Mouse (Mus musculus): ENCODE data around the gene Irgc1. TPM values are rescaled to one million over a fixed set of nuclear protein-coding genes. Genes with fewer than 3 reads are reported as not detected.

Gene Irgc1
- polyA plus RNA-seq, 1 experiment from 2014 or later, result not detected

- H3K4me2 ChIP-seq (replicated peaks; ENCODE audit: low read depth), result no peak overlapping the region
- 93% methylated on average over 6 of the region's 6 CpGs for WGBS
- H3K4me1 ChIP-seq (replicated peaks; ENCODE audit: control insufficient read depth, insufficient read depth, low read length), result peaks cover under 1% of the 10 kb centered on the region; the same call in 1 of the 2 replicates
- no peak for TF ChIP-seq CTCF (IDR thresholded peaks at IDR 0.05; ENCODE audit: low read depth)
- H3K27me3 ChIP-seq (replicated peaks; ENCODE audit: control insufficient read depth, insufficient read depth, low read length), result no peaks in the 10 kb centered on the region
- H3K27ac ChIP-seq (ENCODE audit: low read depth, low read length), result no peak overlapping the region
- H3K9me3 ChIP-seq (ENCODE audit: control insufficient read depth), result no peaks in the 10 kb centered on the region
- peaks cover 8% of the 10 kb centered on the region; the same call in 1 of the 2 replicates for H3K36me3 ChIP-seq (ENCODE audit: control insufficient read depth, insufficient read depth)
- no peak for ATAC-seq
- H3K9ac ChIP-seq (ENCODE audit: low read depth, low read length), result no peak overlapping the region
- no peak overlapping the region for H3K4me3 ChIP-seq (ENCODE audit: low read depth, low read length)
Observed at GRCm38 (mm10) chr7:24466835-24467234, 14.7 kb upstream of the Irgc1 start.

- Histone ChIP-seq H3K36me3 (ENCODE audit: control insufficient read depth, insufficient read depth) (peaks cover 8% of the 10 kb centered on the region; the same call in 1 of the 2 replicates), H3K9ac (ENCODE audit: low read depth, low read length) (peak within 1 kb of the TSS; percentile 34; the same call in 1 of the 2 replicates), H3K9me3 (ENCODE audit: control insufficient read depth) (no peaks in the 10 kb centered on the region), H3K27ac (ENCODE audit: low read depth, low read length) (peak within 1 kb of the TSS; percentile 35), H3K4me3 (ENCODE audit: low read depth, low read length) (peak within 1 kb of the TSS; percentile 40), H3K4me1 (replicated peaks; ENCODE audit: control insufficient read depth, insufficient read depth, low read length) (peaks cover 4% of the 10 kb centered on the region; the same call in 1 of the 2 replicates), H3K27me3 (replicated peaks; ENCODE audit: control insufficient read depth, insufficient read depth, low read length) (no peaks in the 10 kb centered on the region), H3K4me2 (replicated peaks; ENCODE audit: low read depth) (peak within 1 kb of the TSS; percentile 66)
- WGBS, result 1% methylated on average over 27 of the region's 27 CpGs
- ATAC-seq, result peak; percentile 39
- TF ChIP-seq CTCF (IDR thresholded peaks at IDR 0.05; ENCODE audit: low read depth), result no peak
Observed at GRCm38 (mm10) chr7:24462388-24463319, 10.6 kb upstream of the Irgc1 start, which contains the start of gene Plaur. Plaur (plus strand) TSS chr7:24462484.

DNA sequence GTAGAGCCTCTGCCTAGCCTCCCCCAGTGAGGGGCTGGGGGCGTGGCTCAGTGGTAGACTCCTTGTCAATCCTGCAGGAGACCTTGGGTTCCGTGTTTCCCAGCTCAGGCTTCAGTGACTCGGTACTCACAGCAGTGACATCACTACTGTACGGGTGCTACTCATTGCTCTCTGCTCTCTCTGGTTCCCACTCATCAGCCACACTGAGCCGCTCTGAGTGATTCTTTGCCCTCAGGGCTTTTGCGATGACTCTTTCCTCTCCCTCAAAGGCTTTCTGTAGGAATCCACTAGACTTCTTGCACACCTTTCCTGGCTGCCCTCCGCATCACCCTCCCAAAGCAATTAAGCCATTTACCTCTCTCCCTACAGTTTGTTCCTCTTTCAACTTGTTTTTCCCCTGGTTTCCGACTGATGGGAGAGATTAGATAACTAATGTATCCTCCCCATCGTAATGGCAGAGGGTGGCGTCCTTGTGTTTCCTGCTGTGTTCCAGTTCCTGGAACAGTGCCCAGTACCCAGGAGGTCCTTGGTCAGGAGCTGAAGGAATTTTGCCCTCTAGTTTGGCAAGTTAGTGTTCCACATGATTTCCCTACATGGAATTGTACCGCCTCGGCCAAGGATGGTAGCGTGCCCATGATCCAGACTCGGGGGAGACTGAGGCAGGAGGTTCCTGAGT is 9.4 kb upstream of the Irgc1 start:
- Histone ChIP-seq H3K4me1 (replicated peaks; ENCODE audit: control insufficient read depth, insufficient read depth, low read length) (peaks cover 4% of the 10 kb centered on the region; the same call in 1 of the 2 replicates), H3K27me3 (replicated peaks; ENCODE audit: control insufficient read depth, insufficient read depth, low read length) (no peaks in the 10 kb centered on the region), H3K27ac (ENCODE audit: low read depth, low read length) (no peak overlapping the region; the same call in 1 of the 2 replicates), H3K9me3 (ENCODE audit: control insufficient read depth) (no peaks in the 10 kb centered on the region), H3K4me3 (ENCODE audit: low read depth, low read length) (no peak overlapping the region), H3K9ac (ENCODE audit: low read depth, low read length) (no peak overlapping the region; the same call in 1 of the 2 replicates), H3K4me2 (replicated peaks; ENCODE audit: low read depth) (peak overlapping the region; percentile 66; the same call in 1 of the 2 replicates), H3K36me3 (ENCODE audit: control insufficient read depth, insufficient read depth) (peaks cover 1% of the 10 kb centered on the region; the same call in 1 of the 2 replicates)
- no peak for TF ChIP-seq CTCF (IDR thresholded peaks at IDR 0.05; ENCODE audit: low read depth)
- no peak for ATAC-seq
- 26% methylated on average over 14 of the region's 14 CpGs for WGBS

DNA sequence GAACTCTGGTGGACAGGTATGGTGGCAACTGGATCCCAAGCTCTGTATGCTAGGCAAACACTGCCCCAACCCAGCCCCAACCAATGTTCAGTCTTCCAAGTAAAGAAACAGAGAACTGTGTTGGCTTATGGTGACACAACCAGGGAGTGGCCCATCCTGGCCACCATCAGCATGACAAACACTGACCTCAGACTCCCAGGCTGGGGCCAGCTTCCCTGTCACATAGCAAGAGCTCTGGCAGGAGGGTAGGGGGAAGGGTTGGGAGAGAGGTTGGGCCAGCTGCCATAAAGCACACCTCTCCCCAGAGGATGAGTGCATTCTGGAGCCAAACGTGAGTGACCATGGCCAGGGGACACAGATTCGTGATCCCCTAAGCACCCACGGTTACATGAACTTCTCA is 7.7 kb upstream of the Irgc1 start:
- no peak overlapping the region for H3K9ac ChIP-seq (ENCODE audit: low read depth, low read length)

GRCm38 (mm10) chr7:24459440-24459839 is 7.3 kb upstream of the Irgc1 start:
- ATAC-seq, result peak; percentile 76
- WGBS, result 47% methylated on average over 5 of the region's 5 CpGs
- H3K9me3 ChIP-seq (ENCODE audit: control insufficient read depth), result no peaks in the 10 kb centered on the region

More for the DNA sequence above, 7.7 kb upstream of the Irgc1 start:
- TF ChIP-seq CTCF (IDR thresholded peaks at IDR 0.05; ENCODE audit: low read depth), result no peak
- Histone ChIP-seq H3K27me3 (replicated peaks; ENCODE audit: control insufficient read depth, insufficient read depth, low read length) (no peaks in the 10 kb centered on the region), H3K4me1 (replicated peaks; ENCODE audit: control insufficient read depth, insufficient read depth, low read length) (peaks cover 4% of the 10 kb centered on the region; the same call in 1 of the 2 replicates), H3K36me3 (ENCODE audit: control insufficient read depth, insufficient read depth) (no peaks in the 10 kb centered on the region), H3K27ac (ENCODE audit: low read depth, low read length) (peak overlapping the region; percentile 28; the same call in 1 of the 2 replicates), H3K4me3 (ENCODE audit: low read depth, low read length) (no peak overlapping the region), H3K4me2 (replicated peaks; ENCODE audit: low read depth) (no peak overlapping the region), H3K9me3 (ENCODE audit: control insufficient read depth) (no peaks in the 10 kb centered on the region)
- WGBS, result 37% methylated on average over 3 of the region's 3 CpGs
- peak; percentile 75 for ATAC-seq

More at GRCm38 (mm10) chr7:24459440-24459839, 7.3 kb upstream of the Irgc1 start:
- Histone ChIP-seq H3K4me3 (ENCODE audit: low read depth, low read length) (no peak overlapping the region), H3K27ac (ENCODE audit: low read depth, low read length) (peak overlapping the region; percentile 28; the same call in 1 of the 2 replicates), H3K27me3 (replicated peaks; ENCODE audit: control insufficient read depth, insufficient read depth, low read length) (no peaks in the 10 kb centered on the region), H3K36me3 (ENCODE audit: control insufficient read depth, insufficient read depth) (no peaks in the 10 kb centered on the region), H3K9ac (ENCODE audit: low read depth, low read length) (no peak overlapping the region), H3K4me2 (replicated peaks; ENCODE audit: low read depth) (no peak overlapping the region), H3K4me1 (replicated peaks; ENCODE audit: control insufficient read depth, insufficient read depth, low read length) (peaks cover 4% of the 10 kb centered on the region; the same call in 1 of the 2 replicates)
- TF ChIP-seq CTCF (IDR thresholded peaks at IDR 0.05; ENCODE audit: low read depth), result no peak

Measured in intestine, postnatal 0 days (tissue).